Comparison of ENCODE assay signal across 17 mouse cellular contexts in the genomic region with DNA sequence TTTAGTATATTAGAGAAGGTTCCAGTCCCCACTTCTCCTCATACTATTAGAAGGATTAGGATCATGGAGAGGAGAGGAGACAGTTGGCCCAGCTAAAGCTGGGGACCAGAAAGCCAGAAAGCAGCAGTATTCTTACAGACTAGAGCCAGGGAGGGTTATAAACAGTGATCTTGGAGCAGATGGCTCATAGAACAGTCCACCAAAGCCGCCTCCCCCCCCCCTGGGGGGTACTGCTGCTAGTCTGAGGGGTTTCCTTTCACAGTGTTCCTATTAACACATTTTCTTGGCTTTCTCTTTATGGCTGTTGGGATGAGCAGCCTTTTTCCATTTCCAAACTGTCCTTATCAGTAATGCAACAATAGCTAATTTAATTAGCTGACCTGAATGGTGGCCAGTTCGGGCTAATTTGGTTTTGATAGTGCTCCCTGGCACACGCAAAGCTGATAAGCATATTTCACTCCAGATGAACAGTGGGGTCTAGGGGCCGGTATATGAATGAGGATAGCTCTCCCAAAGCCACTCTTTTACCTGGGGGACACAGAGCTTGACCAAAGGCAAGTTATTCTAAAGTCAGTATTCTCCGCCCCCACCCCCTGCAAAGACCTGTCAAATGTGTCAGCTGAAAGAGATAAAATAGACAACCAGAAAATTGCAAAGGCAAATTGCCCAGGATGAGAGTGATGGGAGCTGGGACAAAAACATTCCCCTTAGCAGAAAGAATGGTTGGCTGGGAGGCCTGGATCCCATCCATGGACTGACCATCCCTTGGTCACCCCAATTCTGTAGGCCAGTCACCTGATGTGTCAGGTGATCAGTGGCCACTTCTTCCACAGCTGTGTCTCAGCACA.
DNase-seq lines count a peak whose midpoint lies in the region; ATAC-seq and TF ChIP-seq lines count a peak whose summit lies in the region.
"Had no signal": no experiment of that assay in that cellular context is flagged by ENCODE, and none has a peak within 500 bp of the region (broad histone marks: within the 10 kb centered on the region; RNA-seq: fewer than 3 reads in every experiment).

No protein-coding gene starts in this region.

- H3K4me3 ChIP-seq in forebrain, embryonic 15.5 days: no peak overlapping the region
- H3K4me3 ChIP-seq in forebrain, embryonic 10.5 days: no peak overlapping the region
- no peak overlapping the region for H3K4me3 ChIP-seq in midbrain, embryonic 13.5 days (replicated peaks)
- H3K4me3 ChIP-seq in midbrain, embryonic 10.5 days: no peak overlapping the region
- no peak overlapping the region for H3K4me3 ChIP-seq in forebrain, postnatal 0 days (ENCODE audit: low read depth, low read length)
- H3K4me3 ChIP-seq in hindbrain, postnatal 0 days (ENCODE audit: low read length): no peak overlapping the region
- H3K4me3 ChIP-seq: heart, embryonic 12.5 days; liver, embryonic 15.5 days; midbrain, embryonic 12.5 days had no signal

- H3K36me3 ChIP-seq in forebrain, embryonic 15.5 days: no peaks in the 10 kb centered on the region
- H3K36me3 ChIP-seq in forebrain, embryonic 10.5 days (replicated peaks): no peaks in the 10 kb centered on the region
- H3K36me3 ChIP-seq in midbrain, embryonic 13.5 days: no peaks in the 10 kb centered on the region
- H3K36me3 ChIP-seq in midbrain, embryonic 10.5 days: no peaks in the 10 kb centered on the region
- no peaks in the 10 kb centered on the region for H3K36me3 ChIP-seq in forebrain, postnatal 0 days (ENCODE audit: insufficient read depth)
- H3K36me3 ChIP-seq in hindbrain, postnatal 0 days (ENCODE audit: insufficient read depth, low read length): no peaks in the 10 kb centered on the region
- H3K36me3 ChIP-seq: heart, embryonic 12.5 days; liver, embryonic 15.5 days; midbrain, embryonic 12.5 days had no signal

- peaks cover 9% of the 10 kb centered on the region for H3K4me1 ChIP-seq in forebrain, embryonic 15.5 days
- H3K4me1 ChIP-seq in forebrain, embryonic 10.5 days: peaks cover 7% of the 10 kb centered on the region
- H3K4me1 ChIP-seq in midbrain, embryonic 13.5 days (replicated peaks): peaks cover 19% of the 10 kb centered on the region
- peaks cover 17% of the 10 kb centered on the region; the same call in 1 of the 2 replicates for H3K4me1 ChIP-seq in midbrain, embryonic 10.5 days
- H3K4me1 ChIP-seq in forebrain, postnatal 0 days (ENCODE audit: insufficient read depth): no peaks in the 10 kb centered on the region
- H3K4me1 ChIP-seq in hindbrain, postnatal 0 days (ENCODE audit: insufficient read depth, low read length): no peaks in the 10 kb centered on the region; the same call in 1 of the 2 replicates
- H3K4me1 ChIP-seq: heart, embryonic 12.5 days; liver, embryonic 15.5 days had no signal

- no peak for DNase-seq in forebrain, embryonic 10.5 days (ENCODE audit: extremely low spot score, low spot score)
- DNase-seq in midbrain, embryonic 10.5 days (ENCODE audit: low spot score): no peak
- DNase-seq in forebrain, postnatal 0 days: peak; percentile 13
- peak; percentile 70 for DNase-seq in hindbrain, postnatal 0 days (ENCODE audit: low spot score)
- DNase-seq in embryo, embryonic 10 days (ENCODE audit: low spot score): no peak
- DNase-seq: cerebellum, postnatal 36 days; heart, postnatal 14 days; kidney, adult 9 months; retina, postnatal 1 day; thymus, postnatal 14 days had no signal

- no peak overlapping the region for H3K9ac ChIP-seq in forebrain, embryonic 15.5 days (replicated peaks)
- no peak overlapping the region for H3K9ac ChIP-seq in midbrain, embryonic 13.5 days (replicated peaks)
- no peak overlapping the region for H3K9ac ChIP-seq in forebrain, postnatal 0 days
- H3K9ac ChIP-seq in hindbrain, postnatal 0 days (replicated peaks; ENCODE audit: low read length): no peak overlapping the region
- H3K9ac ChIP-seq: heart, embryonic 12.5 days; liver, embryonic 15.5 days; midbrain, embryonic 12.5 days had no signal

- ATAC-seq in forebrain, embryonic 15.5 days (replicated peaks): peak; percentile 80
- 0 out of 2 replicates have a peak, but pooled peaks have one; percentile 46 for ATAC-seq in midbrain, embryonic 13.5 days
- ATAC-seq in forebrain, postnatal 0 days: peak; percentile 73
- peak; percentile 81 for ATAC-seq in hindbrain, postnatal 0 days
- ATAC-seq: inflammation-experienced regulatory T-cells, adult 6 months had no signal

- H3K4me2 ChIP-seq in forebrain, embryonic 15.5 days (replicated peaks): no peak overlapping the region
- H3K4me2 ChIP-seq in midbrain, embryonic 13.5 days (replicated peaks): no peak overlapping the region
- no peak overlapping the region for H3K4me2 ChIP-seq in forebrain, postnatal 0 days (ENCODE audit: low read depth)
- no peak overlapping the region for H3K4me2 ChIP-seq in hindbrain, postnatal 0 days (ENCODE audit: low read depth, low read length)
- H3K4me2 ChIP-seq: heart, embryonic 12.5 days; liver, embryonic 15.5 days; midbrain, embryonic 12.5 days had no signal

- no peaks in the 10 kb centered on the region for H3K27me3 ChIP-seq in forebrain, embryonic 15.5 days
- H3K27me3 ChIP-seq in forebrain, embryonic 10.5 days (ENCODE audit: poor library complexity, severe bottlenecking): no peaks in the 10 kb centered on the region
- H3K27me3 ChIP-seq in midbrain, embryonic 13.5 days: no peaks in the 10 kb centered on the region
- H3K27me3 ChIP-seq in midbrain, embryonic 10.5 days (ENCODE audit: low read depth, poor library complexity, severe bottlenecking): no peaks in the 10 kb centered on the region
- no peaks in the 10 kb centered on the region for H3K27me3 ChIP-seq in forebrain, postnatal 0 days (ENCODE audit: insufficient read depth, low read length)
- no peaks in the 10 kb centered on the region for H3K27me3 ChIP-seq in hindbrain, postnatal 0 days (ENCODE audit: insufficient read depth, low read length)
- H3K27me3 ChIP-seq: heart, embryonic 12.5 days; liver, embryonic 15.5 days; midbrain, embryonic 12.5 days had no signal

- TF ChIP-seq CTCF in forebrain, postnatal 0 days (IDR thresholded peaks at IDR 0.05; ENCODE audit: low read depth): no peak
- TF ChIP-seq CTCF in hindbrain, postnatal 0 days (IDR thresholded peaks at IDR 0.05; ENCODE audit: low read depth): no peak

- no peak overlapping the region for H3K27ac ChIP-seq in forebrain, embryonic 15.5 days (replicated peaks)
- no peak overlapping the region for H3K27ac ChIP-seq in forebrain, embryonic 10.5 days
- H3K27ac ChIP-seq in midbrain, embryonic 13.5 days: no peak overlapping the region; the same call in 1 of the 2 replicates
- H3K27ac ChIP-seq in midbrain, embryonic 10.5 days (replicated peaks): no peak overlapping the region
- H3K27ac ChIP-seq in forebrain, postnatal 0 days (ENCODE audit: low read depth, low read length): no peak overlapping the region
- H3K27ac ChIP-seq in hindbrain, postnatal 0 days: 0 out of 2 replicates have a peak overlapping the region, but pooled peaks have one; percentile 20
- H3K27ac ChIP-seq: liver, embryonic 15.5 days; macrophage; midbrain, embryonic 12.5 days had no signal

- H3K9me3 ChIP-seq in forebrain, embryonic 15.5 days: no peaks in the 10 kb centered on the region
- no peaks in the 10 kb centered on the region for H3K9me3 ChIP-seq in forebrain, embryonic 10.5 days
- no peaks in the 10 kb centered on the region for H3K9me3 ChIP-seq in midbrain, embryonic 13.5 days
- no peaks in the 10 kb centered on the region for H3K9me3 ChIP-seq in midbrain, embryonic 10.5 days (replicated peaks)
- no peaks in the 10 kb centered on the region for H3K9me3 ChIP-seq in forebrain, postnatal 0 days (ENCODE audit: low read length)
- H3K9me3 ChIP-seq in hindbrain, postnatal 0 days (ENCODE audit: low read length): no peaks in the 10 kb centered on the region
- H3K9me3 ChIP-seq: heart, embryonic 12.5 days; liver, embryonic 15.5 days; midbrain, embryonic 12.5 days had no signal

- 59% methylated on average over 5 of the region's 5 CpGs for WGBS in forebrain, embryonic 15.5 days
- 84% methylated on average over 5 of the region's 5 CpGs for WGBS in forebrain, embryonic 10.5 days
- WGBS in midbrain, embryonic 13.5 days: 52% methylated on average over 5 of the region's 5 CpGs
- 78% methylated on average over 5 of the region's 5 CpGs for WGBS in midbrain, embryonic 10.5 days
- 51% methylated on average over 5 of the region's 5 CpGs for WGBS in forebrain, postnatal 0 days
- WGBS in hindbrain, postnatal 0 days: 35% methylated on average over 5 of the region's 5 CpGs

Comparison
In these comparisons a context has a peak if more than half of its experiments do, and no peak if none do; other contexts are left out.
1. DNase-seq: peak in forebrain, postnatal 0 days (single experiment) and hindbrain, postnatal 0 days (single experiment); none in forebrain, embryonic 10.5 days (single experiment), midbrain, embryonic 10.5 days (single experiment) and embryo, embryonic 10 days (single experiment).
2. Peak in every context shown above with its lines, with median percentiles within 50 percentile points of each other: ATAC-seq.